Mouse (Mus musculus) liver, embryonic 13.5 days (tissue): ENCODE data around the gene Kdelc1. TPM values are rescaled to one million over a fixed set of nuclear protein-coding genes. Genes with fewer than 3 reads are reported as not detected.

ENCODE experiments used
- ATAC-seq: fragments of 200-750 bp; cut with Nextera tagmentation; 2 replicates; pipeline ENCODE4 v1.8.0; 2017; ENCODE audit warnings: low read depth, mild to moderate bottlenecking, moderate number of reproducible peaks, moderate library complexity
- DNase-seq: peaks from one replicate; pipeline ENCODE4 v3.0.0; 2022
- H3K27ac ChIP-seq: fragments of 300-500 bp; sonication (generic); 2 replicates; pipeline ENCODE4 v1.5.1; 2015; ENCODE audit warnings: moderate library complexity, mild to moderate bottlenecking, inconsistent platforms
- H3K27me3 ChIP-seq: fragments of 300-500 bp; sonication (generic); 2 replicates; pipeline ENCODE4 v1.6.1; 2015; ENCODE audit warnings: mild to moderate bottlenecking, inconsistent platforms
- H3K36me3 ChIP-seq: fragments of 300-500 bp; sonication (generic); 2 replicates; pipeline ENCODE4 v1.6.1; 2015; ENCODE audit warnings: mild to moderate bottlenecking, inconsistent platforms
- H3K4me1 ChIP-seq: fragments of 300-500 bp; sonication (generic); replicated peaks from 2 replicates; pipeline ENCODE4 v1.6.1; 2015; ENCODE audit warnings: inconsistent platforms
- H3K4me2 ChIP-seq: fragments of 300-500 bp; sonication (generic); 2 replicates; pipeline ENCODE4 v1.6.1; 2015; ENCODE audit warnings: inconsistent platforms, mild to moderate bottlenecking, moderate library complexity
- H3K4me3 ChIP-seq: fragments of 300-500 bp; sonication (generic); replicated peaks from 2 replicates; pipeline ENCODE4 v1.5.1; 2015; ENCODE audit warnings: mild to moderate bottlenecking, inconsistent platforms
- H3K9ac ChIP-seq: fragments of 300-500 bp; sonication (generic); 2 replicates; pipeline ENCODE4 v1.6.1; 2015; ENCODE audit warnings: mild to moderate bottlenecking, inconsistent platforms
- H3K9me3 ChIP-seq: fragments of 300-500 bp; sonication (generic); replicated peaks from 2 replicates; pipeline ENCODE4 v1.6.1; 2016; ENCODE audit warnings: inconsistent platforms
- WGBS: fragments of 180-500 bp; shearing (Covaris S2); methylation state at CpG from one replicate; pipeline ENCODE4 v1.1.7; 2015; ENCODE audit not compliant: insufficient replicate concordance; 5-methylcytosine and 5-hydroxymethylcytosine counted together
- polyA plus RNA-seq: library from polyadenylated mRNA; unstranded; fragments of >200 nt; fragmentation: Nextera tagmentation; extraction: Ambion mirVana; gene quantifications from 2 replicates; pipeline ENCODE4 v1.2.1, GENCODE M21; 2015

Gene Kdelc1
- polyA plus RNA-seq, 1 experiment from 2014 or later, result 21.6 TPM

DNA sequence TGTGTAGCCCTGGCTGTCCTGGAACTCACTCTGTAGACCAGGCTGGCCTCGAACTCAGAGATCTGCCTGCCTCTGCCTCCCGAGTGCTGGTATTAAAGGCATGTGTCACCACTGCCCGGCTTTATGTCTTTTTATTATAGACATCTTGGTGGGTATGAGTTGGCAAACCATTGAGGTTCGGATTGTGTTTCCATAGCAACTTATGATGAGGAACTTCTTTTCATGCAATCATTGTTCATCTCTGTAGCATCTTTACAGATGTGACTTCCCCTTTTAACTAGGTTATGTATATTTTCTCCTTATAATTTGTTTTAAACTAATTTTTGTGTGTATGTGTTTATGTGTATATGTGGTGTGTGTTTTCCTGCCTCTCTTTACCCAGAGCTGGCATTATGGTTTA, 7.0 kb upstream of the Kdelc1 start:
- no peaks in the 10 kb centered on the region for H3K36me3 ChIP-seq

GRCm38 (mm10) chr1:44122256-44122655, 3.6 kb upstream of the Kdelc1 start:
- no peak overlapping the region for H3K9ac ChIP-seq
- H3K9me3 ChIP-seq, result no peaks in the 10 kb centered on the region
- ATAC-seq (no peak), DNase-seq (no peak)
- no peaks in the 10 kb centered on the region for H3K36me3 ChIP-seq
- H3K4me3 ChIP-seq, result no peak overlapping the region
- no peak overlapping the region for H3K4me2 ChIP-seq
- 31% methylated on average over 3 of the region's 3 CpGs for WGBS
- H3K27ac ChIP-seq, result no peak overlapping the region
- H3K27me3 ChIP-seq, result no peaks in the 10 kb centered on the region
- H3K4me1 ChIP-seq, result peaks cover 17% of the 10 kb centered on the region

More for the DNA sequence above, 7.0 kb upstream of the Kdelc1 start:
- 68% methylated on average over 4 of the region's 4 CpGs for WGBS
- Histone ChIP-seq H3K4me1 (no peaks in the 10 kb centered on the region), H3K27me3 (no peaks in the 10 kb centered on the region), H3K27ac (no peak overlapping the region), H3K4me2 (no peak overlapping the region), H3K9me3 (no peaks in the 10 kb centered on the region), H3K4me3 (no peak overlapping the region), H3K9ac (no peak overlapping the region)
- ATAC-seq (no peak), DNase-seq (no peak)

GRCm38 (mm10) chr1:44120074-44120406, 1.4 kb upstream of the Kdelc1 start:
- Histone ChIP-seq H3K4me3 (peak overlapping the region; percentile 74), H3K4me2 (peak overlapping the region; percentile 92), H3K27ac (peak overlapping the region; percentile 84), H3K9me3 (no peaks in the 10 kb centered on the region), H3K4me1 (peaks cover 17% of the 10 kb centered on the region), H3K36me3 (peaks cover 5% of the 10 kb centered on the region), H3K9ac (peak overlapping the region; percentile 77), H3K27me3 (no peaks in the 10 kb centered on the region)
- 8% methylated on average over 6 of the region's 6 CpGs for WGBS
- ATAC-seq (peak; percentile 4; the same call in 1 of the 2 replicates), DNase-seq (no peak)

DNA sequence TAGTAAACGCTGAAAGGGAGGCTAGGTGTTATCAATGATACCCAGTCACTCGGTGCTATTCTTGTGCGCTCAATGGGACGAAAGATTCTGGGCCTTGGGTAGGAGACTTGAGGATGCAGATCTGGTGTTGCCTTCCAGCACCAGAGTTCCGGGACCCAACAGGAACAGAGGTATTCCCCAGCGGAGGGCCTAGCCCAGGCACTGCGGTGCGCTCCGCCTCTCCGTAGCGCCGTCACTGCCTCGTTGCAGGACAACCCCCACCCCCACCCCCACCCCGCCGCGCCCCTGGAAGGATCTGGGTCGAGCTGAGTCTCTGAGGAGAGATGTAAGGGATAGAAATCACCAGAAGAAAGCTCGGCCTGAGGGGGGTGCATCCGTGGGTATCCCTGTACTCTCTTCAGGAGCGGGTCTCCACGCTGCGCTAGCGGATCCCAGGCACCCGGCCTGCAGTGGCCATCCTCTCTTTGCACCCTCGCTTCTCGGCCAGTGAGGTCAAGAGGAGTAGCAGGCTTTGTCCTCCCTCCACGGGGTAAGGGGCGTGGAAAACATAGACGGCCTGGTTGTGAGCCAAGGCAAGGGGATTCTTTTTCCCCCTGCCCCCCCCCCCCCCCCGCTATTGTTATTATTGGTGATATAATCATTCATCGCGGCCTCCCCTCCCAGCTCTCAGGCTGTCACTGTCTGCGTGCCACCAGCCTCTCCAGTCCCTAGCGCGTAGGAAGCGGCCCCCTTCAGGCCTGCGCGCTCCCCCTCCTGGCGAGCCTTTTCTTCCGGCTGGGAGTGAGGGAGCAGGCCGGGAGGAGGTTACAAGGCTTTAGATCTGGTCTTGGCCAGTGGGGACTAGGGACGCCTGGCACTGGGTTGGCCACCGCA, 829 bp upstream of the Kdelc1 start:
- no peaks in the 10 kb centered on the region for H3K9me3 ChIP-seq
- H3K4me2 ChIP-seq, result peak overlapping the region; percentile 92
- peaks cover 10% of the 10 kb centered on the region for H3K36me3 ChIP-seq
- H3K27me3 ChIP-seq, result no peaks in the 10 kb centered on the region
- WGBS, result 0% methylated on average over 42 of the region's 43 CpGs
- ATAC-seq (peak; percentile 80), DNase-seq (peak; percentile 57)
- H3K4me3 ChIP-seq, result peak overlapping the region; percentile 74
- peak overlapping the region; percentile 84 for H3K27ac ChIP-seq
- peaks cover 17% of the 10 kb centered on the region for H3K4me1 ChIP-seq
- H3K9ac ChIP-seq, result peak overlapping the region; percentile 77

GRCm38 (mm10) chr1:44117571-44117970, 1.0 kb downstream of the Kdelc1 start:
- peak overlapping the region; percentile 74 for H3K4me3 ChIP-seq
- no peaks in the 10 kb centered on the region for H3K27me3 ChIP-seq
- peak overlapping the region; percentile 51 for H3K4me2 ChIP-seq
- no peaks in the 10 kb centered on the region for H3K9me3 ChIP-seq
- H3K27ac ChIP-seq, result no peak overlapping the region
- peaks cover 24% of the 10 kb centered on the region for H3K36me3 ChIP-seq
- H3K4me1 ChIP-seq, result peaks cover 17% of the 10 kb centered on the region
- H3K9ac ChIP-seq, result peak overlapping the region; percentile 77
- no peak for DNase-seq
- ATAC-seq, result no peak

DNA sequence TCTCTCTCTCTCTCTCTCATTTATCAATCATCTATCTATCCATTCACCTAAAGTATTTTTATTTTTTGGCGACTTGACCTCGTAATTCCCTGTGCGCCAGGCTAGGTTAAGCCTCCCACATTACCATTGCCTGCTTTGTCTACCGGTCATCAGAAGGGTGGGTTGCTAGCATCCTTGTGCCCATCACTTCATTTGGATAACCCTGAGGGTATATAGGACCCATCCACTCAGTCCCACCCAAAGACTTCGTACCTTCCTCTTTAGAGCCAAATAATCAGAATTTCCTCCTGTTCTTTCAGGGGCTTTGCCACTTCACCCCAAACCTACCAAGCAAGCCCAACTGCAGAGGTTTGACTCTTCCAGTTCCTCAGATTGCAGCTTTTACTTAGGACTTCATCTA, 15.7 kb downstream of the Kdelc1 start:
- 21% methylated on average over 5 of the region's 5 CpGs for WGBS
- no peaks in the 10 kb centered on the region for H3K27me3 ChIP-seq
- peak overlapping the region; percentile 91 for H3K9ac ChIP-seq
- DNase-seq (no peak), ATAC-seq (no peak)
- H3K4me3 ChIP-seq, result peak overlapping the region; percentile 81
- no peaks in the 10 kb centered on the region for H3K9me3 ChIP-seq
- H3K27ac ChIP-seq, result no peak overlapping the region
- H3K4me2 ChIP-seq, result peak overlapping the region; percentile 74
- peaks cover 19% of the 10 kb centered on the region for H3K4me1 ChIP-seq
- H3K36me3 ChIP-seq, result peaks cover 13% of the 10 kb centered on the region

DNA sequence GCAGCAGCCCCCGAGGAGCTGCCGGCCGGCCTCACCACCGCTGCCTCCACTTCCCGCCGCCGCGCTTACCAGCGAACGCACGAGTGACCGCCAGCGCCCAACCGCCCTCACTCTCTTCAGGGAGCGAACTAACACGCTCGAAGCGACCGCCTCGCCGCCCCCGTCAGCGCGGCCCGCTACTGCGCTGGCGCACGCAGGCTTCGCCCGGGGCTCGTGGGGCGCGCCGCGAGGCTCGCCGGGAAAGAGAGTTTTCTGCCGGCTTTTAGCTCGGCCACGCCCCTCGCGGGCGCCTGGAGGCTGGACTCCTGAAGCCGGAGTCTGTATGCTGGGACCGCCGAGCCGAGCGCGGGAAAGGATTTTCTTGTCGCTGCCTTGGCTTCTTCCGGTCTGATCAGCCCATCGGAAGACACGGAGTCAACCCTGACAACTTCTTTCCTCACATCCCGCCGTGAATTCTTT, 16.3 kb downstream of the Kdelc1 start, which contains the start of gene Tex30:
TSS of gene Tex30 (minus strand) at position 183 of the 459 bp plus-strand sequence.
- peak; percentile 95 for ATAC-seq
- no peaks in the 10 kb centered on the region for H3K27me3 ChIP-seq
- H3K4me1 ChIP-seq, result peaks cover 19% of the 10 kb centered on the region
- peak within 1 kb of the TSS; percentile 74 for H3K4me2 ChIP-seq
- H3K4me3 ChIP-seq, result peak within 1 kb of the TSS; percentile 81
- WGBS, result under 1% methylated on average over 55 of the region's 55 CpGs
- no peaks in the 10 kb centered on the region for H3K9me3 ChIP-seq
- DNase-seq, result peak; percentile 93
- peaks cover 15% of the 10 kb centered on the region for H3K36me3 ChIP-seq
- H3K27ac ChIP-seq, result peak within 1 kb of the TSS; percentile 94
- peak within 1 kb of the TSS; percentile 91 for H3K9ac ChIP-seq

- no peak for DNase-seq
- Histone ChIP-seq H3K36me3 (peaks cover 21% of the 10 kb centered on the region), H3K27me3 (no peaks in the 10 kb centered on the region), H3K9me3 (no peaks in the 10 kb centered on the region), H3K4me1 (peaks cover 19% of the 10 kb centered on the region), H3K27ac (peak overlapping the region; percentile 94), H3K4me3 (peak overlapping the region; percentile 81), H3K4me2 (peak overlapping the region; percentile 74), H3K9ac (peak overlapping the region; percentile 91)
- WGBS, result under 1% methylated on average over 55 of the region's 55 CpGs
- peak; percentile 75 for ATAC-seq
These were observed 17.0 kb downstream of the Kdelc1 start for GRCm38 (mm10) chr1:44101448-44102225.

DNA sequence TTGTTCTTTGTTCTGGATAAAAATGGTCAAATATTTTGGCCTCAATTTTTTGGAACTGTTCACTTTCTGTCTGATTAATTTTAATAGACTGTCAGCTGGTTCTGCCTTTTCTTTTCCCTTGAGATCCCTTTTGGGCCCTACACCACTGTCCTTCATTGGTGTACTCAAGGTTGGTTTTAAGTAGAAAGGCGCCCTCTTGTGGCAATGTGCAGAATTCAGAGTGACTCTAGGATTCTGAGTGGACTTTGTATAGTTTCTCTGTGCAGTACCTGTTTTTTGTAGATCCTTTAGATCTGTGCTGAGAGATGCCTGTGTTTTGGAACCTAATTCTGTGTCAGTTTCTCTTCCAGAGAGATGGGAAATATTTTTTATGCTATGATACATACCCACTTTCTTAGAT, 54.0 kb downstream of the Kdelc1 start:
- Histone ChIP-seq H3K9ac (no peak overlapping the region), H3K27ac (no peak overlapping the region), H3K4me3 (no peak overlapping the region), H3K27me3 (no peaks in the 10 kb centered on the region), H3K36me3 (no peaks in the 10 kb centered on the region), H3K4me1 (no peaks in the 10 kb centered on the region), H3K4me2 (no peak overlapping the region), H3K9me3 (no peaks in the 10 kb centered on the region)
- 0% methylated on average over 1 of the region's 1 CpGs for WGBS
- ATAC-seq (no peak), DNase-seq (peak; percentile 14)

GRCm38 (mm10) chr1:44063439-44063838, 55.2 kb downstream of the Kdelc1 start:
- Histone ChIP-seq H3K9ac (no peak overlapping the region), H3K4me1 (no peaks in the 10 kb centered on the region), H3K36me3 (no peaks in the 10 kb centered on the region), H3K27ac (no peak overlapping the region), H3K4me2 (no peak overlapping the region), H3K4me3 (no peak overlapping the region), H3K9me3 (no peaks in the 10 kb centered on the region), H3K27me3 (no peaks in the 10 kb centered on the region)
- DNase-seq, result no peak
- WGBS, result 83% methylated on average over 6 of the region's 6 CpGs
- no peak for ATAC-seq

DNA sequence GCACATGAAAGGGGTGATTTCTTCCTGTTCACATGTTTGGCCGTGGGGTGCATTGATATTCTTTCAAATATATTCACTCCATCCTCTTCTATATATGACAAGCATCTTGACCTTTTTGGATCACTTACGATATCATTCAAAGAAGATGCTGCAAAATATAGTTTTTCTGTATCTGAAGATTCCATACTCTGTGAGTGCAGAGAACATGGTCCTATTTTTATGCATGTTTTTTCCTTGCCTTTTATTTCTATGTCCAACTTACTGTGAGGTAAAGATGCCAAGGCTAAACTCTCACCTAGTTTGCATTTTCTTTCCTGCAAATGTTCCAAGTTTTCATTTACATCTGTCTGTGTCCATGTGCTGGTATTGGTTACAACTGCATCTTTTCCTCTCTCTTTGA, 56.8 kb downstream of the Kdelc1 start, which contains the start of gene Gm8251:
TSS of gene Gm8251 (minus strand) at position 101 of the 400 bp plus-strand sequence.
- DNase-seq, result no peak
- Histone ChIP-seq H3K9ac (no peak within 1 kb of the TSS), H3K4me2 (no peak within 1 kb of the TSS), H3K9me3 (no peaks in the 10 kb centered on the region), H3K27ac (no peak within 1 kb of the TSS), H3K36me3 (no peaks in the 10 kb centered on the region), H3K4me1 (no peaks in the 10 kb centered on the region), H3K4me3 (no peak within 1 kb of the TSS), H3K27me3 (no peaks in the 10 kb centered on the region)
- WGBS, result 67% methylated on average over 2 of the region's 2 CpGs
- ATAC-seq, result no peak
